Mouse (Mus musculus) cerebellum, adult 2 months (tissue): Measurements from ENCODE around the gene Mgat4c. TPM values are rescaled to one million over a fixed set of nuclear protein-coding genes. Genes with fewer than 3 reads are reported as not detected.

Source experiments
- DNase-seq, 2 experiments: peaks; one replicate each; pipeline ENCODE4 v3.0.0; 2021
- H3K27ac ChIP-seq: fragments of 200-500 bp; 2 replicates; pipeline ENCODE4 v1.5.1; 2012; ENCODE audit warnings: low read length, control low read depth, inconsistent platforms; ENCODE audit not compliant: insufficient read depth
- H3K27me3 ChIP-seq: fragments of 200-500 bp; 2 replicates; pipeline ENCODE4 v1.6.1; 2012; ENCODE audit warnings: inconsistent platforms, mild to moderate bottlenecking, low read length, moderate library complexity; ENCODE audit not compliant: control insufficient read depth, insufficient read depth
- H3K4me1 ChIP-seq: fragments of 200-500 bp; 2 replicates; pipeline ENCODE4 v1.6.1; 2011; ENCODE audit warnings: low read length; ENCODE audit not compliant: control insufficient read depth, insufficient read depth
- H3K4me3 ChIP-seq: fragments of 200-500 bp; replicated peaks from 2 replicates; pipeline ENCODE3; 2011; ENCODE audit warnings: mild to moderate bottlenecking, low read depth, low read length, control low read depth; ENCODE audit not compliant: insufficient read depth
- CTCF ChIP-seq: fragments of 200-500 bp; IDR thresholded peaks from 2 replicates; pipeline ENCODE4 v1.5.1; 2011; ENCODE audit warnings: low read depth, mild to moderate bottlenecking, control low read depth, low read length, moderate library complexity, borderline replicate concordance; ENCODE audit not compliant: insufficient read depth
- POLR2A ChIP-seq: fragments of 200-500 bp; IDR thresholded peaks from 2 replicates; pipeline ENCODE4 v1.6.1; 2011; ENCODE audit warnings: low read length, control low read depth, borderline replicate concordance; ENCODE audit not compliant: insufficient read depth
- WGBS: fragments of 180-500 bp; shearing (Covaris S2); methylation state at CpG from one replicate; pipeline ENCODE4 v1.1.7; 2018; 5-methylcytosine and 5-hydroxymethylcytosine counted together
- polyA plus RNA-seq: library from polyadenylated mRNA; depleted of rRNA; stranded (reverse); fragments of >200 nt; gene quantifications from 2 replicates; pipeline ENCODE4 v1.2.3, GENCODE M21; 2012

The Mgat4c gene
- polyA plus RNA-seq, 1 experiment, result 3.5 TPM

- Histone ChIP-seq H3K4me1 (no peaks in the 10 kb centered on the region), H3K27me3 (no peaks in the 10 kb centered on the region), H3K4me3 (no peak overlapping the region), H3K27ac (no peak overlapping the region)
- WGBS, result 20% methylated on average over 2 of the region's 2 CpGs
- TF ChIP-seq POLR2A (no peak), CTCF (no peak)
- DNase-seq, result no peak
Observed at GRCm38 (mm10) chr10:102042513-102042912, 361.2 kb downstream of the Mgat4c start.

- DNase-seq, result no peak
- WGBS, result 93% methylated on average over 3 of the region's 3 CpGs
- Histone ChIP-seq H3K27me3 (no peaks in the 10 kb centered on the region), H3K27ac (no peak overlapping the region), H3K4me3 (no peak overlapping the region), H3K4me1 (no peaks in the 10 kb centered on the region)
- TF ChIP-seq POLR2A, result no peak
- no peak for TF ChIP-seq CTCF
Observed at GRCm38 (mm10) chr10:102056218-102056617, 374.9 kb downstream of the Mgat4c start.

GRCm38 (mm10) chr10:102056975-102057565 is 375.8 kb downstream of the Mgat4c start:
- no peak for TF ChIP-seq CTCF
- no peak for TF ChIP-seq POLR2A
- Histone ChIP-seq H3K4me3 (no peak overlapping the region), H3K4me1 (no peaks in the 10 kb centered on the region), H3K27ac (no peak overlapping the region), H3K27me3 (no peaks in the 10 kb centered on the region)
- 22% methylated on average over 2 of the region's 2 CpGs for WGBS
- DNase-seq, result no peak

GRCm38 (mm10) chr10:102074541-102075398 is 393.5 kb downstream of the Mgat4c start:
- TF ChIP-seq CTCF (no peak), POLR2A (no peak)
- Histone ChIP-seq H3K27ac (no peak overlapping the region), H3K27me3 (no peaks in the 10 kb centered on the region), H3K4me3 (no peak overlapping the region), H3K4me1 (no peaks in the 10 kb centered on the region)
- DNase-seq, result no peak

- Histone ChIP-seq H3K27ac (no peak overlapping the region), H3K4me3 (no peak overlapping the region), H3K4me1 (no peaks in the 10 kb centered on the region), H3K27me3 (no peaks in the 10 kb centered on the region)
- TF ChIP-seq CTCF, result no peak
- TF ChIP-seq POLR2A, result no peak
- DNase-seq, result no peak
- 80% methylated on average over 1 of the region's 1 CpGs for WGBS
Observed at GRCm38 (mm10) chr10:102123153-102123552, 441.9 kb downstream of the Mgat4c start.

GRCm38 (mm10) chr10:102127340-102127739 is 446.1 kb downstream of the Mgat4c start:
- TF ChIP-seq CTCF (no peak), POLR2A (no peak)
- no peak overlapping the region for H3K4me3 ChIP-seq
- H3K27ac ChIP-seq, result no peak overlapping the region
- WGBS, result 83% methylated on average over 4 of the region's 4 CpGs
- no peak for DNase-seq
- no peaks in the 10 kb centered on the region for H3K4me1 ChIP-seq
- no peaks in the 10 kb centered on the region for H3K27me3 ChIP-seq

GRCm38 (mm10) chr10:102154865-102155264 is 473.6 kb downstream of the Mgat4c start:
- no peak for DNase-seq
- no peaks in the 10 kb centered on the region for H3K4me1 ChIP-seq
- no peak overlapping the region for H3K27ac ChIP-seq
- 60% methylated on average over 5 of the region's 5 CpGs for WGBS
- TF ChIP-seq CTCF (no peak), POLR2A (no peak)
- no peak overlapping the region for H3K4me3 ChIP-seq
- H3K27me3 ChIP-seq, result no peaks in the 10 kb centered on the region

GRCm38 (mm10) chr10:102155853-102156252 is 474.6 kb downstream of the Mgat4c start:
- H3K4me1 ChIP-seq, result no peaks in the 10 kb centered on the region
- TF ChIP-seq CTCF (no peak), POLR2A (no peak)
- WGBS, result 62% methylated on average over 1 of the region's 1 CpGs
- DNase-seq, result no peak
- H3K27me3 ChIP-seq, result no peaks in the 10 kb centered on the region
- H3K4me3 ChIP-seq, result no peak overlapping the region
- no peak overlapping the region for H3K27ac ChIP-seq
